Mouse (Mus musculus) natural killer cell, adult 2 months (primary cell): Measurements from ENCODE around the gene Tm7sf2.
A peak's percentile ranks its signal among the peaks of the same experiment; 100 is the strongest.

Experiments
- DNase-seq, 2 experiments: peaks; one replicate each; pipeline ENCODE4 v3.0.0; 2022; ENCODE audit warnings: low spot score in 2 of 2

Tm7sf2 gene

DNA sequence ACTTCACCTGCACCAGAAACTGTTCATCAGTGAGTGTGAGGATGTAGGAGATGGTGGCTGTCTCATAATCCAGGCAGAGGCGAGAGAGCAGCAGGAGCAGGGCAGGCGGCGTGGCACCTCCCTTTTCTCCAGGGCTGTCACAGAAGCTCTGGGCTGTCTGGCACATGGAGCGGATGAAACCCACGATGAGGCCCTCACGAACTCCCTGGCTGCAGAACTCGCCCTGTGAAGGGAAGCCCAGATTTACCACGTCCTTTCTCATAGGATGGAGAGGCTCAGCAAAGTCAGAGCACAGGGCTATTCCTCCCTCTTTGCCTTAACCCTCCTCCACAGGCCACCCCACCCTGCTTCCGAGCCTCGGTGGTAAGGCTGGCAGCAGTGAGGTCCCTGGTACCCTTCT lies 1.7 kb upstream of the Tm7sf2 start:
- DNase-seq: no peak

DNA sequence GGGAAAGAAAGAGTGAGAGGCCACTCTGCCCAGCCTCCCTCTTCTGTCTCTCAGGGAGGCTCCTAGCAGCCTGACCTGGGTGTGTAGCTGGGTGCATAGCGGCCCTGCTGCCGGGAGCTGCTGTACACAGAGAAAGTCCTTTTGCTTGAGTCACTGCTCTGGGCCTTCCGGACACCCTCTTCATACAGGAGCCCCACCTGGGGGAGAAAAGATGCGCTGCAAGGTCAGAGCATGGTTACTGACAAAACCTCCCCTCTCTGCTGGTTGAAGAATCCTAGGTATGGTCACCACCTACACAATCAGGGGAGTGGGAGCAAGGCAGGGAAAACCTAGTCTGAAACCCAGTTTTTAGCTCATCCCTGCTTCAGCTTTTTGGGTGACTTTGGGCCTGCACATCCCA lies 778 bp upstream of the Tm7sf2 start:
- no peak for DNase-seq

DNA sequence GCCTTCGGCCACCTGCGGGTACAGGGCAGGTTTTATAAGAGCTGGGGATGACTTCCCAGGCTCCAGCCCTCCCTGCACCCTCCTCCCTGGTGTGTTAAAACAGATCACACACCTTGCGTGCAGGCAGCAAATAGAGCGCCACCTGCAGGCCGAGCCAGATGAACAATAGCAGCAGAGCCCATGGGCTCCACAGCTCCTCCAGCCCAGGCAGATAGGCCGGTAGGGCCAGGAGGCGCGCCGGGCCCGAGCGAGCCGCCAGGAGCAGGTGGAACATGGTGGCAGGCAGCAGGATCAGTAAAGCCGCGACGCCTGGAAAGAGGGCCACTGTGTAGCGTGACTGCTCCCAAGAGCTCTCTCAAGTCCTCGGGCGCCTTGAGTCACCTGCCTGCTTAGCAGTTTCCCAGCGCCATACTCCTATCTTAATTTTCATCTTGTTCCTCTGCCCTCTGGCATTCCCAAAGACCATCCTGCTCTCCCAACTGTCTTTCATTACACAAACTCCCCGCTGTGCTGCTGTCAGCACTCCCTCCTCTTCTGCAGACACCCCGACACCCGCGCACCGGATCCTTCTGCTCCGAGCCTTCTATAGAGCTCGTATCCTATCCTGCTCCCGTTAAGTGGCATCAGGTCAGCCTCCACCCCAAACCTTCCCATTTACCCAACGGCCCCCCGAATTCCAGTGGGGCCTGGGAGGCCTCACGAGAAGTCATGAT lies 1.0 kb downstream of the Tm7sf2 start:
- peak; percentile 80 to 87 for DNase-seq

DNA sequence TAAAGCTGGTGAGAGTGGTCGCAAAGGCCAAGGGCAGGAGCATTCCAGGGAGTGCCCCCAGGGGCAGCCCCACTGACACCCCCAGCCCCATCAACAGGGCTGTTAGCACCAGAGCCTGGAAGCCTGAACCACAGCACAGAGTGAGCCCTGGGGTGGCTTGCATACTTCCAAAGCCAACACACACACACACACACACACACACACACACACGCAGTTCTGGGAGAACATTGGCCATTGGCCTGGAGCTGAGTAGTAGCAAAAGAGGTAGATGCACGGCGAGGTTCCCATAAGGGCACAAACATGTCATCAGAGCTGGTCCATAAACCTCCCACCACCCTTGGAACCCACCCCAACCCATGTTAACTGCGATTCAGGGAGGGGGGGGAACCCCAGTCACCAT lies 1.6 kb downstream of the Tm7sf2 start:
- no peak for DNase-seq

DNA sequence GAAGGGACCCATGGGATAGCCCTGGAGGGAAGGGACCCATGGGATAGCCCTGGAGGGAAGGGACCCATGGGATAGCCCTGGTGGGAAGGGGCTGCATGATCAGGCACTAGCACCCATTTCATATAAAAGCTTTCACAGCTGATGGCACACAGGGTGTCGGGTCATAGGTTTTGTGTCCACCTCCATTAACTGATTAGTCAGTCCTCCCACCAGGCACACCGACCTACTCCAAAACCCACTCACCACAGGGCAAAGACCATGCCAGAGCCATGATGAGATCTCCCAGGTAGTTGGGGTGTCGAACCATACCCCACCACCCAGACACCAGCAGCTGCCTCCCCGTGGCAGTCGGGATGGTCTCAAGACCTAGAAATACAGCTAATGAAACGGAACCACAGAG lies 5.1 kb downstream of the Tm7sf2 start:
- no peak for DNase-seq

DNA sequence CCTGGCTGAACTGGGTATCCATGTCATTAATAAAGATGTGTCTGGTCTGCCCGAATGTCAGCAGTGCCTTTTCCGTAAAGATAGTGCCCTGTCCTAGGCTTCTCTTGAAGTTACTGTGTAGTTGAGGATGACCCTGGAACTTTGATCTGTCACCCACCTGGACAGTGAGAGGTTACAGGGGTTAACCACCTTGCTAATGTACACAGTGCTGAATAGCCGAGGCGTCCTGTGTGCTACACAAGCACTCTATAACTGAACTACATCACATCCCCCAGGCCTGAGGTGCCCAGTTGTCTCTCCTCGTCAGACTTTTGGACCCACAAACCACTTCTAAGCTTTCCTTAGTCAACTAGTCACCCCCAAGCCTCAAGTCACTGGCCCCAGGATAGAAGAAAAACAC lies 5.8 kb downstream of the Tm7sf2 start:
- no peak for DNase-seq

DNA sequence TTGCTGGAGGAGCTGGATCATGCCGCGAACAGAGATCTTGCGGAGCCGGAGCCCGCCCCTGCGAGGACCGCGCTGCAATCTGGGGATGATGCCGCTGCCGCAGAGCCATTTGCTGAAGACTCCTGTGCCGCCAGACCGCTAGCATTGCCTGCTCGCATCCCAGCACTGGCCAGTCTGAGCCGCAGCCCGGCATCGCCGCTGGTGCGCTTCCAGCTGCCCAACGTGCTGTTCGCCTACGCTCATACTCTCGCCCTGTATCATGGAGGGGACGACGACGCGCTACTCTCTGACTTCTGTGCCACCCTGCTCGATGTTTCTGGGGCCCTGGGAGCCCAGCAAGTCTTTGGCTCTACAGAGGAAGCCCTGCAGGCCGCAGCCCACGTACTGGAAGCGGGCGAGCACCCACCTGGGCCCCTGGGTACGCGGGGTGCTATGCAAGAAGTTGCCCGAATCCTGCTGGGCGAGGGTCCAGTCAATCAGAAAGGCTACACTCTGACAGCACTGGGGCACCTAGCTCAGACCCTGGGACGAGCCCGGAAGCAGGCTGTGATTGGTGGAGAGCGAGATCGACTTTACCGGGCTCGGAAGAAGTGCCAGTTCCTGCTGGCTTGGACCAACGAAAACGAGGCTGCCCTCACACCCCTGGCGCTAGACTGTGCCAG lies 6.4 kb downstream of the Tm7sf2 start:
- DNase-seq: peak; percentile 49 to 56

DNA sequence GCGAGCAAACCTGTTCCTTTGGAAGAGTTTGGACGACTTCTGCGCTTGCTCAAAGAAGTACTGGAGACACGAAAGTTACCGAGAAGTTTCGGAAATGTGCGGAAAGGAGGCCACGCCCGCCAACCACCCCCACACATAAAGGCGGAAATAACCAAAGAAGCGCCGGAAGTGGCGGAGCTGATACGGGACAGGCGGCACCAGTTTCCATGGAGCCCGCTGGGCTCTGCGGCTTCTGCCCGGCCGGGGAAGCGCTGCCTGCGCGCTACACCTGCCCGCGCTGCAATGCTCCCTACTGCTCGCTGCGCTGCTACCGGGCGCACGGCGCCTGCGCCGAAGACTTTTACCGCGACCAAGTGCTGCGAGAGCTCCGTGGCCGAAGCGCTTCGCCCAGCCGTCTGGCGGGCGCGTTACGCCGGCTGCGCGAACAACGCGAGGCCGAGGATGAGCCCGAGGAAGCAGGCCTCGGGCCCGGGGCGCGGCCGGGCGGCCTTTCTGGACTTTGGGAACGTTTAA lies 7.1 kb downstream of the Tm7sf2 start, which contains the start of gene Znhit2:
TSS of gene Znhit2 (plus strand) at position 172 of the 513 bp plus-strand sequence.
- DNase-seq: peak; percentile 92 to 93

DNA sequence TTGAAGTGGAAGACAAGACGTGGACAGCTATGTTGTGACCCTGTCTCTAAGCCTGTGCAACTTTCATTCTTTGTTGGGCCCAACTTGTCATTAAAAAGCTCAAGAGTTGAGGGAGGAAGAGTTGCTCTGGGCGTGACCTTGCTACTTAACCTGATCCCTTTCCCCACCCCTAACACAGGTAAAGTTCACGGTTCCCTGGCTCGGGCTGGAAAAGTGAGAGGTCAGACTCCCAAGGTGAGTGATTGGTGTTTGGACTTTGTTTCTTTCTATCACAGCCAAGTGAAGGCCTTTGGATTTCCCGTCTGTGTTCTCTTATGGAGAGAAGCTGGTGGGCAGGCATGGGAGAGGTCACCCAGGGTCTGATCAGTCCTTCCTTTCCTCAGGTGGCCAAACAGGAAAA lies 9.2 kb downstream of the Tm7sf2 start:
- no peak for DNase-seq

DNA sequence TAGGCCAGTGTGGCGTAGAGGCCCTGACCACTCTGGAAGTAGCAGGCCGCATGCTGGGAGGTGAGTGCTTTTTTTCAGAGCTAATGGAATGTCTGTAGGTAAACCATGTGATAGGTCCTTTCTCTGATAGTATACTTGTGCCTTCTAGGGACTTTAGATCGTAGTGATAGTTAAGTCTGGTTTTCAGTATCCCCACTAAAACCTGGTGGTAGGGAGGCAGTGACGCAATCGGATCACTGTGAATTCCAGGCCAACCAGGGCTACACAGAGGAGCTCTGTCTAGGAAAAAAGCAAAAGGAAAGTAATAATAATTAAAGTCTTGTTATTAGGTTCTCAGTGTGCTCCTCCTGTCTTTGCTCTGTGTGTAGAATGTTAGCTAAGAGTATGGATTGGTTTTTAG lies 9.7 kb downstream of the Tm7sf2 start:
- no peak for DNase-seq

DNA sequence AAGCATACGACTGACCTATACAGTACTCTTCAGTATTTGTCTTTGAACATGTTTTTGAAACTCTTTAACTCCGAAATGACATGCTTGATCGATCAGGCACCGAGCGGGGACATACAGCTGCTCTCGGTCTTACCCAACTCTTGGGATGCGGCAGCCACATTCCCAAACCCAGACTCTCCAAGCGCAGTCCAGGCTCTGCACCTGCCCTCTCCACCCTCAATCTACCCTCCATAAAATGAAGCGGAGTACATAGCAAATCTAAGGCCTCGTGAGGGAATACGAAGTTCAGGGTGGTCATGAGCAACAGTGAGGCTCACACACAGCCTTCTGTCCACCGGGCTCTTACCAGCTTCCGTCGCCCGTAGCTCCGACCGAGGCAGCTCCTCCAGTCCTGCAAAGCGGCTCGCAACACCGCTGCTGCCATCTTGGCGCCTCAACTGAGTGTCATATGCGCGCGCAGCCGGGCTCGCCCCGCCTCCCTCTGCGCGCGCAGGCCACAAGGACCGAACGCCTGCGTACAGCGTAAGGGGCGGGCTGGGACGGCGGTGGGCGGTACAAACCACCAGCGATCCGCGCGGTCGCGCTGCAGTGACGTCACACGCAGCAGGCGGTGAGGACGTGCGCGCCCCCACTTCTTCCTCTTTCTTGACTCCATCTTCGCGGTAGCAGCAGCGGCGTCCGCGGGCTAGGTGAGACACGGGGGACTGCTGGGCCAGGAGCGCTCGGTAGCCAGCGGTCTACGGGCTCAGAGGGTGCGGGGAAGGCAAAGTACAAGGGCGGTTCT lies 10.7 kb downstream of the Tm7sf2 start, which contains the start of the genes Mrpl49 and Fau:
TSS of gene Mrpl49 (minus strand) at position 473 of the 784 bp plus-strand sequence.
TSS of gene Fau (plus strand) at position 532 of the 784 bp plus-strand sequence.
- peak; percentile 98 to 99 for DNase-seq

DNA sequence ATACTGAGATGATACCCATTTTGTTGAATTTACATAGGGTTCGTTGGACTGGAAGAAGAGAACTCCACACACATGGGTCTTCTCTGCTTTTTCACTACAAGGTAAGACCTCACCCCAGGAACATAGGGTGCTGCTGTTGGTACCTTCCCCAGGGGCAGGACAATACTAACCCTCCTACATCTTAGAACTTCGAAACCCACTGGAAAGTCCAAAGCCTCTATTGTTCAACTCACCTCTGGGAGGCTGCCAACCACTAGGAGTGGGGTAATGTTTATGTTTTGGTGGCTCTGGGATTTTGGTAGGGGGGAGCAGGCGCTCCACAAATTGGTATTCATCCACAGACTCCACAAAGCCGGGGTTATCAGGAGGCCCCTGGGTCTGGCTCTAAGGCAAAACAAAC lies 11.5 kb downstream of the Tm7sf2 start:
- DNase-seq: no peak

DNA sequence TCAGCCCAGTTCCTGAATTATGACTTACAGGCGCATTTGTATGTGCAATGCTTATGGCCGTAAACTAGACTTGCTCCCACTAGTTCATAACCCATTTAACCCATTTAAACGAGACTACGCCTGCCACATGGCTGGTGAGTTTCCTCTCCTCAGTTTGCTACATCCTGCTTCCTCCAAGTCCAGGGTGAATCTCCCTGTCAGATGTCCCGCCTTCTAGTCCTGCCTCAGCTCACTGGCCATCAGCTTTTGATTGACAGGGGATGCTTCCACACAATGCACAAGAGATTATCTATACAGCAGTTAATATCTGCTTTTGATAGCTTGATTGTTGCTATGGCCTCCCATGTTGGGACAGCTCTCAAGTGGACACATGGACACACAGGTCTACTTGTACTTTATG lies 13.9 kb downstream of the Tm7sf2 start:
- no peak for DNase-seq

DNA sequence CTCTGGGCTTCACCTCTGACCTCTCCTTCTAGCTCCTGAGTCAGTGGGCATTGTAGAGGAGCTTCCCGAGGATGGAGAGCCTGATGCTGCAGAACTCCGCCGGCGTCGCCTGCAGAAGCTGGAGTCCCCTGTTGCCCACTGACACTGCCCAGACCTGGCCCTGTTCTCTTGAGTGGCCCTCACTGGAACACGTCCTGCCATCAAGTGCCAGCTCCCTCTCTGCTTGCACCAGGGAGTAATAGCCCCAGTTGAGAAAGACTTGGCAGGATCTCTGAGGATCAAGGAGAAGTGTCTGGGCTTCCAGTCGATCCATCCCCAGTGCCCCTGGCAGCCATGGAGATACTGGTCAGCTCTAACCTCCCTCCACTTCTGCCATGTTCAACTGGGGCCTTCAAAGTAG lies 15.7 kb downstream of the Tm7sf2 start:
- no peak for DNase-seq

DNA sequence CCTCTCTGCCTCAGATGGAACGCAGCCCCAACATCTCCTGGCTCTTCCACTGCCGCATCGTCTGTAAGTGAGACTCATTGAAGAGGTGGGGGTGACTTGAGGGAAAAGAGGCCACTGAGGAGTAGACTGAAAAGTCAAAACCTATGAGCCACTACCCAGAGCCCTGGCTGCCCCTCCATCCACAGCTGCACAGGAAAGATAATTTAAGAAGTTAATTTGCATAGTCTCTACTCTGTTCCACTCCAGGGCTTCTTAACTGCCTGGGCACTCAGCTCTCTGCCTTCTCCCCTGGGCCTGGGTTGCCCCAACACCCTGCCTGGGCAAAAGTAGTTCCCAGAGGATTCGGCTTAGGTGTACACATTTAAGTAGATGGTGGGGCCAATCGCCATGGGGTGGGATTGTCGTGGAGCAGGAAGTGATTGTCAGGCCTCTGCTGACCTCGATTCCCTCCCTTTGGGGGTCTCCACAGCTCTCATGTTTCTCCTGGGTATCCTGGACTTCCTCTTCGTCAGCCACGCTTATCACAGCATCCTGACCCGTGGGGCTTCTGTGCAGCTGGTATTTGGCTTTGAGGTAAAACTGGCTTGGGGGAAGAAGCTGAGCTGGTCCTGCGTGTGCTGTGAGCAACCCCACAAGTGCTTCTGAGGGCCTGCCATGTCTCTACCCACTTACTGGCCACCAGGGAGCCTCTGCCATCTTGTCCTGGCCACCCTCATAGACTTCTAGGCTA lies 19.3 kb downstream of the Tm7sf2 start:
- peak in 1 of 2 experiments; percentile 52 for DNase-seq

DNA sequence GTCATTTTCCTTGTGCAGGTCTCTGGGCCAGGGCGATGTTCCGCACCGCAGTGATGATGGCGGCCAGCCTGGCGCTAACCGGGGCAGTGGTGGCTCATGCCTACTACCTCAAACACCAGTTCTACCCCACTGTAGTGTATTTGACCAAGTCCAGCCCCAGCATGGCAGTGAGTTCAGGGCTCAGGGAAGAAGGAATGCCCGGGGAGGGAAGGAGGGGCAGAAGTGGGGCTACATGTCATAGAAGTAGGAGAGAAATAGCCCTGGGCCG lies 20.3 kb downstream of the Tm7sf2 start:
- no peak for DNase-seq

DNA sequence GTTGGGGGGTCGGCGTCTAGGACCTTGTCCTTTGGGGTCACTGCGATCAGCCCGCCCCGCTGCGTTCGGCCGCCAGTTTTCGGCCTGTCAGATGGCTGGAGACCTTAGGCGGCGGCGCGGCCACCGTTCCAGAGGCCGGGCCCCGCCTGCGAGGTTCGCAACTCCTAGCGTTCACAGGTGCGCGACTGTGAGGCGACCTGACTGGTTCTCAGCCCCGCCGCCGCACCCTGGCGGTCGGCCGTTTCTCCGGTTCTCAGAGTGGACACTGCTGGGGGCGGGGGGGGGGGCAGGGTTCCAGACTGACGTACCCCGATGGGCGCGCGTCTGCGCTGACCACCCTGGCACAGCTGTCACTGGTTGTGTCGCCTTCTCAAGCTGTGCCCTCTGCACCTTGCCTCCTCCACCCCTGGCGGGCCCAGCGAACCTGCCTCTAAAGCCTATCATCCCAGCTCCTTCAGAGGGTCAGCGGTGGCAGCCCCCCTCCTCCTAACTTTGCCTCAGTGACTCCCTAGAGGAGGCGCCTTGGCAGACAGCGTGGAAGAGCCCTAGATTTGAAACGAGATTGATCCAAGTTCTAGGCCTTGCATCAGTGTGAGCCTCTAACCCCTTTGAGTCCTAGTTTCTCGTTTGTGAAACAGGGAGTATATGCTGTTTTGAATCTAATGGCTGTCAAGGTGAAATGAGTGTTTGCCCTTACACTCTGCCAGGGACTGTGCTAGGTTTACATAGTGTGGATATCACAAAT lies 20.8 kb downstream of the Tm7sf2 start:
- no peak for DNase-seq

DNA sequence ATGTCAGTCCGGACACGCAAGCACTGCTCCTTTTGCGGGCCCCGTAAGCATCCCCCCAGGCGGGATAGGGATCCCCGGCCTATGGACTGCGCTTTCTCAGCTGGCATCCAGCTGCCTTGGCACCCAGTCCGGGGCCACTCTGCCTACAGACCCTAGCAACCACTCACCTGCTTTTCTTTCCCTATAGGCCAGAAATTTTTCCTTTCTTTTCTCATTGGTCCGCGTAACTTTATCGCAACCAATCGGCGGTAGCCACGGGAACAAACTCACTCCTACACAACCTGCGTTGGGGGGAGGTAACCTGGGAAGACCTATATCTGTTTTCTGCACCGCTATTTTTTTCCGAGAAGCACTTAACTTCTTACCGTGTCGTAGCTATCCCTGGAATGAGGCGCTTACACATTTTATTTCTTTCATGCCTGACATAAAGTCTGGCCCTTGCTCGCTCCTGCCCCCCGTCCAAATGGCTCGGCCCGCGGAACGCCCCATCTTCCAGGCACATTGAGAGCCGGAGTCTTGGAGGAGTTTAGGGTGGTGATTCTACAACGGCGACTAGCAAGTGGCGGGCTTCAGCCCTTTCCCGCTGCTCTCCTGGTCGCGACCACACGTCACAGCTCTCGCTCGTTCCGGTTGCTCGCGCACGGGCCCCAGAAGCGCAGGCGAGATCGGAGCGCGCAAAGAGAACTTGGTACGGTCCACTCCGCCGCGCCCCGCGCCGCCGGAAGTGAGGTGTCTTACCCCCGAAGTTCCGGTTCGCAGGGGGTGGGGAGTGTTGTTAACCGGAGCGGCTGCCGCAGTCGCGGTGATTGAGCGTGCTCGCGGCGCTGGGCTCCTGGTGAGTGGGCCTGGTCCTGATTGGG lies 21.6 kb downstream of the Tm7sf2 start, which contains the start of gene Syvn1:
TSS of gene Syvn1 (plus strand) at position 283 of the 860 bp plus-strand sequence.
- peak; percentile 90 to 91 for DNase-seq

DNA sequence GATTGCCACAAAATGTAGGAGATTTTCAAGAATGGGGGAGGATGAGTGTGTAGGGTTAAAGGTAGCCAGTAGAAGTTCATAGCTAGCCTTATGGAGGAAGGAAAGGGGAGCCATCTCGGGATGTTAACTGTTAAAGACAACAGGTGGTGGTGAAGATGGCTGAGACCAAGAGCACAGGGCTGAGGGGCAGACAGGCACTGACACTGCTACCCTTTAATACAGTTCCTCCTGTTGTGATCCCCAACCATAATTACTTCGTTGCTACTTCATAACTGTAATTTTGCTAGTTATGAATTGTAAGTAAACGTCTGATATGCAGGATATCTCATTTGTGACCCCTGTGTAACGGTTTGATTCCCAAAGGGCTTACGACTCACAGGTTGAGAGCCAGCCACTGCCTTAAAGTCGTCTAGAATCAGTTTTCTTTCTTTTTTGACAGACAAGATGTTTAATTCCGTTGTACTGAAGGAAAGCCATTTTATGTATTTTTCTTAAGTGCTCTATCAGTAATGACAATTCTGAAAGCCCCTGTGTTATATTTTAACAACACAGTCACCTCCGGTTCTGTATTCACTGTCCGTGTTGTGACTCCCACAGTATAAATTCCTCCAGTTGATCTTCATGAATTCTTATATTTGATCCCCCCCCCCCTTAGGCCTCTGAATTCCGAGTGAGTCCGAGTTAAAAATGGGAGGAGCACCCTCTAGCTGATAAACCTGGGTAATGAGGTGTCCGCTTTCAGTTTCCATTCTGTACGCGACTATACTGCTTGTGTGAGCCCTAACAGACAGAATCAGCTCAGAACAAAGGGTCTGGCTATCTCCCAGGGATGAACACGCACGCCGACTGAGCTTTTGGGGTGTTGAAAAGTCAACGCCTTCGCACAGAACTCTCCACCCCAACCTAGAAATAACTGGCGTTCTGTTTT lies 22.5 kb downstream of the Tm7sf2 start:
- peak; percentile 58 to 60 for DNase-seq
